Mouse (Mus musculus) hindbrain, embryonic 15.5 days (tissue): ENCODE data around the gene Fam20c. TPM values are rescaled to one million over a fixed set of nuclear protein-coding genes. Genes with fewer than 3 reads are reported as not detected.
A peak's percentile ranks its signal among the peaks of the same experiment; 100 is the strongest.

Experiments
- ATAC-seq: fragments of 200-750 bp; cut with Nextera tagmentation; 2 replicates; pipeline ENCODE4 v1.8.0; 2017; ENCODE audit warnings: low read depth, moderate number of reproducible peaks, moderate TSS enrichment; ENCODE audit not compliant: low FRiP score
- H3K27ac ChIP-seq: fragments of 300-500 bp; sonication (generic); replicated peaks from 2 replicates; pipeline ENCODE4 v1.5.1; 2015; ENCODE audit warnings: mild to moderate bottlenecking, inconsistent platforms
- H3K27me3 ChIP-seq: fragments of 300-500 bp; sonication (generic); 2 replicates; pipeline ENCODE4 v1.6.1; 2015; ENCODE audit warnings: control low read depth, inconsistent platforms
- H3K36me3 ChIP-seq: fragments of 300-500 bp; sonication (generic); 2 replicates; pipeline ENCODE4 v1.6.1; 2015; ENCODE audit warnings: control low read depth, inconsistent platforms
- H3K4me1 ChIP-seq: fragments of 300-500 bp; sonication (generic); replicated peaks from 2 replicates; pipeline ENCODE4 v1.6.1; 2015; ENCODE audit warnings: control low read depth, inconsistent platforms
- H3K4me2 ChIP-seq: fragments of 300-500 bp; sonication (generic); 2 replicates; pipeline ENCODE4 v1.6.1; 2015; ENCODE audit warnings: moderate library complexity, mild to moderate bottlenecking, inconsistent platforms
- H3K4me3 ChIP-seq: fragments of 300-500 bp; sonication (generic); 2 replicates; pipeline ENCODE4 v1.5.1; 2015; ENCODE audit warnings: mild to moderate bottlenecking, inconsistent platforms
- H3K9ac ChIP-seq: fragments of 300-500 bp; sonication (generic); 2 replicates; pipeline ENCODE4 v1.6.1; 2015; ENCODE audit warnings: inconsistent platforms
- H3K9me3 ChIP-seq: fragments of 300-500 bp; sonication (generic); 2 replicates; pipeline ENCODE4 v1.6.1; 2016; ENCODE audit warnings: control low read depth, inconsistent platforms
- WGBS: fragments of 180-500 bp; shearing (Covaris S2); methylation state at CpG from one replicate; pipeline ENCODE4 v1.1.7; 2015; 5-methylcytosine and 5-hydroxymethylcytosine counted together
- polyA plus RNA-seq: library from polyadenylated mRNA; unstranded; fragments of >200 nt; fragmentation: Nextera tagmentation; extraction: Ambion mirVana; gene quantifications from 2 replicates; pipeline ENCODE4 v1.2.1, GENCODE M21; 2015

Gene Fam20c
- polyA plus RNA-seq, 1 experiment from 2014 or later = 64.9 TPM

GRCm38 (mm10) chr5:138834910-138835309 lies 80.6 kb downstream of the Fam20c start:
- H3K4me2 ChIP-seq = no peak overlapping the region
- no peaks in the 10 kb centered on the region for H3K9me3 ChIP-seq
- H3K4me3 ChIP-seq = no peak overlapping the region
- H3K27ac ChIP-seq = no peak overlapping the region
- H3K36me3 ChIP-seq = no peaks in the 10 kb centered on the region
- 88% methylated on average over 3 of the region's 3 CpGs for WGBS
- H3K4me1 ChIP-seq = peaks cover 8% of the 10 kb centered on the region; the same call in 1 of the 2 replicates
- no peak overlapping the region for H3K9ac ChIP-seq
- no peaks in the 10 kb centered on the region for H3K27me3 ChIP-seq
- no peak for ATAC-seq

GRCm38 (mm10) chr5:138840981-138841380 lies 86.7 kb downstream of the Fam20c start:
- Histone ChIP-seq H3K36me3 (no peaks in the 10 kb centered on the region), H3K4me3 (no peak overlapping the region), H3K9me3 (no peaks in the 10 kb centered on the region), H3K4me1 (no peaks in the 10 kb centered on the region), H3K9ac (no peak overlapping the region), H3K4me2 (no peak overlapping the region), H3K27ac (no peak overlapping the region), H3K27me3 (no peaks in the 10 kb centered on the region)
- no peak for ATAC-seq
- WGBS = 96% methylated on average over 4 of the region's 4 CpGs

GRCm38 (mm10) chr5:138843168-138843824 lies 89.0 kb downstream of the Fam20c start:
- H3K36me3 ChIP-seq = no peaks in the 10 kb centered on the region
- H3K27me3 ChIP-seq = no peaks in the 10 kb centered on the region
- H3K4me2 ChIP-seq = no peak overlapping the region
- no peaks in the 10 kb centered on the region for H3K9me3 ChIP-seq
- no peaks in the 10 kb centered on the region; the same call in none of the 2 replicates for H3K4me1 ChIP-seq
- H3K9ac ChIP-seq = no peak overlapping the region
- H3K27ac ChIP-seq = no peak overlapping the region
- ATAC-seq = no peak
- H3K4me3 ChIP-seq = no peak overlapping the region
- 73% methylated on average over 9 of the region's 9 CpGs for WGBS

- H3K4me3 ChIP-seq = no peak overlapping the region
- no peak overlapping the region for H3K4me2 ChIP-seq
- no peak overlapping the region for H3K27ac ChIP-seq
- H3K4me1 ChIP-seq = no peaks in the 10 kb centered on the region; the same call in none of the 2 replicates
- WGBS = 83% methylated on average over 4 of the region's 4 CpGs
- H3K9ac ChIP-seq = no peak overlapping the region
- H3K27me3 ChIP-seq = no peaks in the 10 kb centered on the region
- no peak for ATAC-seq
- H3K36me3 ChIP-seq = no peaks in the 10 kb centered on the region
- H3K9me3 ChIP-seq = no peaks in the 10 kb centered on the region
Measured at GRCm38 (mm10) chr5:138846506-138846905, 92.2 kb downstream of the Fam20c start.

GRCm38 (mm10) chr5:138848102-138848501 lies 93.8 kb downstream of the Fam20c start:
- Histone ChIP-seq H3K4me1 (no peaks in the 10 kb centered on the region; the same call in none of the 2 replicates), H3K36me3 (no peaks in the 10 kb centered on the region), H3K4me3 (0 out of 2 replicates have a peak overlapping the region, but pooled peaks have one; percentile 5), H3K9me3 (no peaks in the 10 kb centered on the region), H3K4me2 (peak overlapping the region; percentile 40), H3K27ac (no peak overlapping the region), H3K27me3 (no peaks in the 10 kb centered on the region), H3K9ac (no peak overlapping the region)
- ATAC-seq = peak; percentile 83
- 5% methylated on average over 7 of the region's 7 CpGs for WGBS

- no peak overlapping the region for H3K9ac ChIP-seq
- H3K4me2 ChIP-seq = no peak overlapping the region
- H3K4me1 ChIP-seq = no peaks in the 10 kb centered on the region; the same call in none of the 2 replicates
- H3K9me3 ChIP-seq = no peaks in the 10 kb centered on the region
- 71% methylated on average over 23 of the region's 23 CpGs for WGBS
- H3K36me3 ChIP-seq = no peaks in the 10 kb centered on the region
- ATAC-seq = no peak
- no peaks in the 10 kb centered on the region for H3K27me3 ChIP-seq
- no peak overlapping the region for H3K27ac ChIP-seq
- H3K4me3 ChIP-seq = no peak overlapping the region
Measured at GRCm38 (mm10) chr5:138849682-138850461, 95.6 kb downstream of the Fam20c start.

- H3K9me3 ChIP-seq = no peaks in the 10 kb centered on the region
- H3K36me3 ChIP-seq = no peaks in the 10 kb centered on the region
- WGBS = 81% methylated on average over 5 of the region's 5 CpGs
- no peak for ATAC-seq
- H3K27me3 ChIP-seq = no peaks in the 10 kb centered on the region
- H3K4me3 ChIP-seq = no peak overlapping the region
- no peak overlapping the region for H3K9ac ChIP-seq
- no peak overlapping the region for H3K4me2 ChIP-seq
- no peak overlapping the region for H3K27ac ChIP-seq
- no peaks in the 10 kb centered on the region; the same call in none of the 2 replicates for H3K4me1 ChIP-seq
Measured at GRCm38 (mm10) chr5:138850462-138850844, 96.1 kb downstream of the Fam20c start.

- Histone ChIP-seq H3K9me3 (no peaks in the 10 kb centered on the region), H3K9ac (no peak overlapping the region)
Measured at GRCm38 (mm10) chr5:138851296-138851780, 97.0 kb downstream of the Fam20c start.

GRCm38 (mm10) chr5:138852151-138852550 lies 97.8 kb downstream of the Fam20c start:
- H3K9me3 ChIP-seq = no peaks in the 10 kb centered on the region
- 65% methylated on average over 4 of the region's 4 CpGs for WGBS
- H3K4me3 ChIP-seq = no peak overlapping the region
- no peaks in the 10 kb centered on the region for H3K36me3 ChIP-seq
- peaks cover under 1% of the 10 kb centered on the region for H3K4me1 ChIP-seq
- ATAC-seq = no peak
- no peak overlapping the region for H3K4me2 ChIP-seq
- no peak overlapping the region for H3K9ac ChIP-seq
- no peak overlapping the region for H3K27ac ChIP-seq
- no peaks in the 10 kb centered on the region for H3K27me3 ChIP-seq

More at GRCm38 (mm10) chr5:138851296-138851780, 97.0 kb downstream of the Fam20c start:
- H3K4me3 ChIP-seq = no peak overlapping the region
- no peak for ATAC-seq
- H3K36me3 ChIP-seq = no peaks in the 10 kb centered on the region
- H3K27me3 ChIP-seq = no peaks in the 10 kb centered on the region
- H3K4me1 ChIP-seq = no peaks in the 10 kb centered on the region; the same call in none of the 2 replicates
- no peak overlapping the region for H3K4me2 ChIP-seq
- no peak overlapping the region for H3K27ac ChIP-seq
- 89% methylated on average over 5 of the region's 5 CpGs for WGBS

GRCm38 (mm10) chr5:138853349-138853748 lies 99.0 kb downstream of the Fam20c start:
- WGBS = 83% methylated on average over 2 of the region's 2 CpGs
- H3K27me3 ChIP-seq = no peaks in the 10 kb centered on the region
- no peaks in the 10 kb centered on the region for H3K9me3 ChIP-seq
- no peak for ATAC-seq
- H3K36me3 ChIP-seq = no peaks in the 10 kb centered on the region
- H3K4me1 ChIP-seq = peaks cover 5% of the 10 kb centered on the region
- no peak overlapping the region for H3K27ac ChIP-seq
- H3K4me3 ChIP-seq = no peak overlapping the region
- H3K9ac ChIP-seq = no peak overlapping the region
- no peak overlapping the region for H3K4me2 ChIP-seq

- Histone ChIP-seq H3K4me3 (no peak overlapping the region), H3K36me3 (no peaks in the 10 kb centered on the region), H3K4me1 (peaks cover 5% of the 10 kb centered on the region), H3K27ac (no peak overlapping the region), H3K9ac (no peak overlapping the region), H3K9me3 (no peaks in the 10 kb centered on the region), H3K27me3 (no peaks in the 10 kb centered on the region), H3K4me2 (no peak overlapping the region)
- 34% methylated on average over 9 of the region's 9 CpGs for WGBS
- peak; percentile 79; the same call in 1 of the 2 replicates for ATAC-seq
Measured at GRCm38 (mm10) chr5:138857010-138857617, 102.8 kb downstream of the Fam20c start.

GRCm38 (mm10) chr5:138857811-138858251 lies 103.5 kb downstream of the Fam20c start:
- peaks cover 5% of the 10 kb centered on the region for H3K4me1 ChIP-seq
- 56% methylated on average over 13 of the region's 13 CpGs for WGBS
- no peak overlapping the region for H3K27ac ChIP-seq

More at GRCm38 (mm10) chr5:138857811-138858251, 103.5 kb downstream of the Fam20c start:
- no peaks in the 10 kb centered on the region for H3K27me3 ChIP-seq
- H3K4me2 ChIP-seq = no peak overlapping the region
- H3K4me3 ChIP-seq = no peak overlapping the region
- no peak for ATAC-seq
- H3K9ac ChIP-seq = no peak overlapping the region
- no peaks in the 10 kb centered on the region for H3K36me3 ChIP-seq
- H3K9me3 ChIP-seq = no peaks in the 10 kb centered on the region
